Mouse (Mus musculus) lung, postnatal 0 days (tissue): ENCODE measurements at regions not wholly inside any gene's neighbourhood (a gene's known extent, or its start where the extent isn't known, plus 50 kb on each side); places are given as distances from the start of the nearest gene placed in this dataset.

Source experiments
- CTCF ChIP-seq: IDR thresholded peaks from 2 replicates; pipeline ENCODE4 v1.5.1; 2016; ENCODE audit warnings: antibody characterized with exemption, mild to moderate bottlenecking
- EP300 ChIP-seq: IDR thresholded peaks from 2 replicates; pipeline ENCODE4 v1.6.1; 2016; ENCODE audit warnings: antibody characterized with exemption, mild to moderate bottlenecking, control low read depth

DNA sequence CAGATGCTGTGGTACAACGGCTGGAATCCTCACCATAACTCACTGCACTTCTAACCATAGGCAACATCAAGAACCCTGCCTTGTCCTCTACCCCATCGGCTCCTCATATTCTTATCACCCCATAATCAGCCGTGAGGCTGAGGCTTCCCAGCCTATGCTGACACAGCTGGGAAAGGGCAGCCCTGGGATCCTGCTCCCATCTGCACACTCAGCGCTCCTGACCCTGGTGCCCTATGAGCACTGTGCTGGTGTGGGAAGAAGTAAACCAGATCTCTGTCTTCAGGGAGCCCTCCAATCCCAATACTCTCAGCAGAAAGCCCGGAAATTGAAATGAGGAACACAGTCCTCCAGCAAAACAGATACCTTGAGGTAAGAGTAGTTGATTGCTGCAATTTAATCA, 88.7 kb upstream of the Maged2 start:
- TF ChIP-seq EP300 (no peak), CTCF (no peak)
